Mouse (Mus musculus) frontal cortex, postnatal 25 days (tissue): ENCODE measurements around the gene Mmgt2.

Experiments used
- DNase-seq, 2 experiments: peaks; one replicate each; pipeline ENCODE4 v3.0.0; 2022; ENCODE audit warnings: low spot score in 2 of 2

Mmgt2 gene

DNA sequence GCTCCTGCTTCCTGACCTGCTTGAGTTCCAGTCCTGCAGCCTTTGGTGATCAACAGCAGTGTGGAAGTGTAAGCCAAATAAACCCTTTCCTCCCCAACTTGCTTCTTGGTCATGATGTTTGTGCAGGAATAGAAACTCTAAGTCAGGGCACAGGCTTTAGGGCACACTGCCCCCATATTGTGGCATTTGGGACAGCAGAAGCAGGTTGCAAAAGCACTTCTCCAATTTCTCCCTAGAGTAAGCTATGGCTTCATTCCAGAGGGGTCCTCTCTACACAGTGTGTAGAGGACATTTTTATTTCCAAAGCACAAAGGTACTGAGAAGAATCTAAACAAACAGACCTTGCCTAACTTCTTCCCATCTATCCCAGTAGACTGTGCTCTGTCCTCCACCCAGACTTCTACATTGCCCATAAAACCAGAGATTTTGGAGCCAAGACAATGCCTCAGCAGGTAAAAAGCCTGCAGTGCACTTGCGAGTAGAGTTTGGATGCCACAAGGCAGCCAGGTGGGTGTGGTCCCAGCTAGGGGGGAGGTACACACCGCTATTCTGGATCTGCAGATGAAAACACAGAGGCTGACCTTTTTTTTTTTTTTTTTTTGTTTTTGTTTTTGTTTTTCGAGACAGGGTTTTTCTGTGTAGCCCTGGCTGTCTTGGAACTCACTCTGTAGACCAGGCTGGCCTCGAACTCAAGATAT is 26.7 kb upstream of the Mmgt2 start:
- DNase-seq = no peak

DNA sequence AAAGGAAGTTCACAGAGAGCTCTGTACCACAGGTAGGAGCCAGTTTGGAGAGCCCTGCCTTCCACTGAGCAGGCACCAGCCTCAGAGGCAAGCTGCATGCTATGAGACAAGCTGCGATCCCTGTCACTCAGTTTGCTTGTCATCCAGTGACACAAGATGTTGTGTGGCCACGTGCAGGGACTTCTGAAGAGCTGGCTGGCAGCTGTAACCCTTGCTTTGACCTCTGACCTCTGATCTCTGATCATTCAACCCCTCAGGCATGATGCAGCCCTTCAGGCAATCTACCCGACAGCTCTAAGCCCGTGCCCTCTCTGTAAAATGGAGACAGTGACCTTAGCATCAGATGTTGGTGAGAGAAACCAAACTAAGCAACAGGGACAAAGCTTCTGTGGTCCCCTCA is 25.6 kb upstream of the Mmgt2 start:
- DNase-seq = no peak

DNA sequence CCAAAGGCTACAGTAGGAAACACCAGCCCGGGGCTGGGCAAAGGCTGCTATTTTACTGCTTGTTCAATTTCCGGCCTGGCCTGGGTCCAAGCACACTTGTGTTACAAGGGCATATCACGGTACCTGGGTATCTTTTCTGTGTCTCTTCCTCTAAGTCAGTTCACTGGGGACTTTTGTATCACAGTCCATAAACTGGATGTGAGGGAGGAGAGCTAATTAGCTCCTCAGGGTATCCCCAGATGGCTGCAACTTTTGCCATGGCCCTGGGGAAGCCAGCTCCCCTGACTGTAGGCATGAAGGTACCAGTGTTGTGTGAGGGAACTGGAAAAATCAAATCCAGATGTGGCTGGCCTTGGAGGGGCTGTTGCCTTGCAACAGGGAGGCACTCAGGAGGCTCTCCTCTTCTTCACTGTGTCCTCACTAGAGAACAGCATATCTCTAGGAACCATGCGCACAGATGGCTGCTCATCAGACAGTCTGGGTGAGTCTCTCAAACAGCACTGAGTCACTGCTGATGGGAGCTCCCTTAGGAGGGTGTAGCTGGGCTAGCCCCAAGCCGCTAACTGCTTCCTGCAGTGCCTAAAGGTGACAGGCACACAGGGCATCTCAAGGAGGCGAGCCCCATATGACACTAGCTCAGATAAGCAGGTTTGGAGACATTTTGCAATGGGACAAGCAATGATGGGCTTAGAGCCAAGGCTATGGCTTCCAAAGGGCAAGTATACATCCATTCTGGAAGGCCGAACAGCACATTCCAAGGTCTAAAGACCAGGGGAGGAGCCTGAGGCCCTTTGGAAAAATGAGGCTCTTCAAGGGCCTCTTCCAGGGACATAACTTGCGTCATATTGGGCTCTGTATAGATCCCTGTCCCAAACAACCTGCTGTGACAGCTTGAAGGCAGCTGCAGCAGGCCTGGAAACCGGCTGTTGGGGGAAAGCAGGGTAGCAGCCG is 23.8 kb upstream of the Mmgt2 start:
- no peak for DNase-seq

DNA sequence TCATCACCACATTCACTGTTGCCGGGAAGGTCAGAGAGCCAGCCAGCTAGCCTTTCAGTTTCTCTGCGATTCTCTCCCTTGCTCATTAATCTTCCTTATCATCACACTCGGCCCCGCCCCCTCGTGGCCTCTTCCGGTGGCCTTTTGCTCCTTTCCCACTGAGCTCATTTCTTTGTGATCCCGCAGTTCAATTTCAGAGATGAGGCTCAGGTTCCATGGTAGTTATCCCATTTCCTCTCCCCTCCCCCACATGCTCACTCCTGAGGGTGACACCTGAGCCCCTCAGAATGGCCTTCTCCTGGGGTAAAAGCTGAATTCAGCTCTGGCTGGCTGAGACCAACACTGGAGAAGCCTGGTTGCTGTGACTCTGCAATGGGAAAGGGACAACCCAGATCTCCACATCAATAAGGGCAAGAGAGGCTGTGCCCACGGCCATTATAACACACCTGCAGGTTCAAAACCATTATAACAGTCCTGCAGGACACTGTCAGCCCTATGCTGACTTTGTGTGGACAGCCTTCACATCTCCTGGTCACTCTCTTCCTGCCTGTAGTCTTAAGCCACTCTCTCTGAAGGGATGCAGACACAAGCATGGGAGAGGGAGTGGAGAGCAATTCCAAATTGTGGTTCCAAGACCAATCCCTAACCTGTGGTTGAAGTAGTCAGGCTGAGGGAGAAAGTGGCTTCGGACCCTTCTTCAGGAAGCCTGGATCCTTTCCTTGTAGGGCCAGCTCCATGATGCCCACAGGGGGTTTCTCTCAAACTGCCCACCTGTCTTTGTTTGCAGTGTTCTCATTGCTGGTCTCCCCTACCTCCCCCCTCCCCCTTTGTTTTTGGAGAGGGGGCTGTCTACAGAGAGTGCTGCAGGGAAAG is 18.9 kb upstream of the Mmgt2 start:
- no peak for DNase-seq

DNA sequence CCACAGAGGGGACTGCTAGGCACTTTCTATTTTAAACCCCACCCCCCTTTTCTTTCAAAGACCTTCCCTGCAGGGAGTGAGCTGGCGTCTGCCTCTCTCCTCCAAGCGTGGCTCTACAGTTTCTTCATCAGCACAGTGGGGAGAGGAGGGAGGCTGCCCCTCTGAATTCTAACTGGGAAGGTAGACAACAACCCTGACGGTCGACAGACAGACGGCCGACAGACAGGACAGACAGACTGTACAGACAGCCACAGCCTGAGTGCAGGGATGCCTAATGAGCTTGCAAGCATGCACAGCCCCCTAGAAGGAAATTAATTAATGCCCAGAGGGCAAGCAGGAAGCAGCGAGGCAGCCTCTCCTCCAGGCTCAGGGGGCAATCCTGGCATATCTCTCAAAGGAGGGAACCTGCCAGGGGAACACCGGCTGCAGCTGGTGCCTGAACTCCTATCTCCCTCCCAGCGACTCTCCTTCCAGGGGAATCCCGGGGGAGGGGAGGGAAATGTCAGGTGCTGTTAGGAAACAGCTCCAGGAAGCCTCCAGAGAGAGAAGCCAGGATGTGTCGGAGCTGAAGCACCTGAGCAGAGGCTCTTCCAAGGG is 18.1 kb upstream of the Mmgt2 start:
- DNase-seq = no peak

DNA sequence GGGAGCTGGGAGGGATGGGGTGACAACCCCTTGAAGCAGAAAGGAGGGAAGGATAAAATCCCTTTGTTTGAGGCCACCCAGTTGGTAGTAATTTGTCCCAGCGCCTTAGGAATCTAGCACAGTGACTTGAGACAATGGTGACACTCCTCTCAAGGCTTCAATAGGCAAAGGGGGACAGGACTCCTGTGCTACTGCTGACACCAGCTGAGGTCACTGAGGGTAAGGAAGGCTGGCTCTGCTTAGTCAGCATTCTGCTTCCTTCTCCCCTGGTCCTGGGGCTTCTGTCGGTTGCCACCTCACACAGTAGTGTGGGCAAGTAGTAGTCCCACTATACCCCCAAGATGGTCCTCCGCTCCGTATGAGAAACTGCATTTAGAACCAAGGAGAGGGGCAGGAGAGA is 17.3 kb upstream of the Mmgt2 start:
- no peak for DNase-seq

DNA sequence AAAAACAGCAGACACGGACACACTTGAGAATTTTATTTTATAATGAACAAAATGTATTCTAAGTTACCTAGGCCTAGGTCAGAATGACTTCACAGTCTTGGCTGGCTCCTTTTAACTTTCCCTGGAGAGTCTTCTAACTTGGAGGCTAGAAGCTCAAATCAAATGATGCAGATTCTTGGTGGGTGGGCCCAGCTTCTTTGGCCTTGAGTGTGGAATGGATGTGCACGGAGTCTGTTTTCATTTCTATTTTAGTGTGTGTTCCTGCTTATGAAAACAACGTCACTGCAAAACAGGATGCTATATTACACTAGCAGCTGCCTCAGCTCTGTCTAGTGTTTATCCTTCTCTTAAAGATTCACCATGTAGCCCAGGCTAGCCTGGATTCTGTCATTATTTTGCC is 13.1 kb upstream of the Mmgt2 start:
- DNase-seq = no peak

DNA sequence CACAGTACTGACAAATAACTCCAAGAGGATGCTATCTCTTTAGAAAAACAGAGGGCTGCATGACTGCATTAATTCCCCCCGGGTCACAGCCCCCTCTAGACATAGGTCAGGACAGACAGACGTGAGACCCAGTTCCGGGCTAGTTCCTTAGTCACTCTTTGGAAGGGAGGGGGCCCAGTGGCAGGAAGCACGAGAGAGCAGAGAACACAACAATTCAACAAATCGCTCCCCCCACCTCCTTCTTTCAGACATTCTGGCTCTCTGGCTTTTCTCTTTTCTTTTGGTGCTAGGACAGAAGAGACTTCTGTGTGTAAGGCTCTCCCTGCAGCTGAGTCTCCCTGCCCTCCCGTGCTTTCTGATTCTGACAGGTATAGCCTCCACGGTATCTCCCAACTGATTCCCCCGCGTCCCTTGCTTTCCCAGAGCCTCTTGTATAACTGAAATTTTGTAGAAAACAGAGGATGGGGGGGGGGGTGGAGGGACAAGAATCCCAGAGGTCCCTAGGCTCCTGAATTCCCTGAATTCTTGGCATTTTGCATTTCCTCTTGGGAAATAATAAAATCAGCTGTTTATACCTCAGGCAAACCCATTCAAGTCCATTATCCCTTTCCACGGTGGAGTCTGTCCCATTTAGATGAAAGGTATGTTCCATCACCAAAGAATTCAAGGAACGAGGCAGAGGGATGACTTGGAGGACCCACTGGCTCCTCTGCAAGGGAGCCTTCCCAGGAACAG is 12.2 kb upstream of the Mmgt2 start:
- no peak for DNase-seq

DNA sequence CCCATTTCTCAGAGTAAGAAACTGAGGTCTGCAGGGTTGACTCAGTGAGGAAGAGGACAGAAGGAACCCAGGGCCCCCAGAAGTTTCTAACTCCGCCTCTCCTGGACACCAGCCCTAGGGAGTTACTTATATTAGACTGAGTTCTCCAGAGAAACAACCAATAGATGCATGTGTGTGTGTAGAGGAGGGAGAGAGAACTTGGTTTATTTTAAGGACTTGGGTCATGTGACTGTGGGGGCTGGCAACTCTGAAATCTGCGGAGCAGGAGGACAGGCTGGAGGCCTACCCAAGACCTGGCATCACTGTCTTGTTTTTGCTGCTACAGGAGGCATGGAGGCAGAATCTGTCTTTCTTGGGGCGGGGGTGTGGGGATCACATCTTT is 11.6 kb upstream of the Mmgt2 start:
- DNase-seq = peak in 1 of 2 experiments; percentile 47

DNA sequence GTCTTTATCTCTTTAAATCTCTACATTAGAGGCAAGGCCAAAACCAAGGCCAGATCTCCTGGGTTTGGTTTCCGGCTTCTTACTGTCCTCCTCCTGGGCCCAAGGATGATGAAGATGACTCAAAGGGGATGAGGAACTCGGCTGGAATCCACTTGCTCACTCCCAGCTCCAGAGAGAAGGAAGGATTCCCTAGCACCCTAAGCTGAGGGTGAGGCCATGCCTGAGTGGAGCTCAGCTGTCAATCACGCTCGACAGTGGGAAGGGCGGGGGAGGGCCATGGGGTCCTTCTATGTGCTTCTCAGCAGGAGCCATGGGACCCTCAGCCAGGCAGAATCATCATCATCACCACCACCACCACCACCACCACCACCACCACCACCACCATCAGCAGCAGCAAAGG is 11.1 kb upstream of the Mmgt2 start:
- no peak for DNase-seq

DNA sequence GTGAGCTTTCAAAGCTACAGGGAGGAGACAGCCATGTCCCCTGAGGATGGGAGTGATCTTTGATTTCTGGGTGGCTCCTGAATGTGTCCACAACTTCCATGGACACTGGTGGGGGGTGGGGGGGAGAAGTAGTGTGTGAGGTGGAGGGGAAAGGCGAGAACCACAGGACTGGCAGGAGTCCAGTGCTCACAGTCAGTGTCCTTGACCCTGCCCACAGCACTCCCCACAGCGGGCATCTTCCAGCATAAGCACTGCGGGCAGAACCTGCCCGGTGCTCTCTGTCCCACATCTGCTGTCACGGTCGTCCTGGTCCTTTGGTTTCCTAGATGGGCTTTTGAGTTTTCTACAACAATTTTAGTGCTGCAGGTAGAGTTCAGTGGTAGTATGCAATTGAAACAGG is 10.7 kb upstream of the Mmgt2 start:
- no peak for DNase-seq

DNA sequence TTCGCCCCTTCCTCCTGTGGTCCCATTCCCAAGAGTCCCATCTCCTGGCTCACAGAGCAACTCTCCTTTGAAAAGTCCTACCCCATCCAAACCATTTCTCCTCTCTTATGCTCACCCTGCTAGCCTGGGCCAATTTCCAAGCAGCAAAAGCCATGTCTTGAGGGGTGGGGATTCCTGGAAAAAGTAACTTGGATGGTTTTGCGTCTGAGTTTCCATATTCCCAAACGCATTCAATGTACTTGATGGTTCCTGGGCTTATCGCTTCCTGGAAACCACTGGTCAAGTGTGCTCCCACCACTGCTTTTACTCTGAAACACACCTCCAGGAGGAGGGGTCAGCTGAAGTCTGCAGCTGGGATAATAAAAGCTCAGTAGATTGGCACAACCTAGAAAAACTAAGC is 10.1 kb upstream of the Mmgt2 start:
- DNase-seq = no peak

DNA sequence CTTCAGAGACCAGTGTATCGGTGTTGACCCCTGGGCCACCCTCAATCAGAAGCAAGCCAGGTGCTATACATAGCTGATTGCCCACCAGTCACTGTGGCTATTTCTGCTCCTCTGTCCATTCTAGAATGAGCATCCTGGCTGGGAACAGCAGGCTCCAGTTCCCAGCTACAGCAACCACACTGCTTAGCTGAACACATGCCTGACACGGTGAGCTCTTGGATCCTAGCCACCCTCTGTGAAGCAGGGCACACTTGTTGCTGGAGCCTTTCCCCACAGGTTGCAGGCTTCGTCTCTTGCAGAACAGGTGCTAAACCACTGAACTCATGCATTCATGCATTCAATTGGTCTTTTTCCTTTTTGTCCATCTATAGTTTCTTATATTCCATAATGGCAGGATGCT is 8.1 kb upstream of the Mmgt2 start:
- DNase-seq = no peak

DNA sequence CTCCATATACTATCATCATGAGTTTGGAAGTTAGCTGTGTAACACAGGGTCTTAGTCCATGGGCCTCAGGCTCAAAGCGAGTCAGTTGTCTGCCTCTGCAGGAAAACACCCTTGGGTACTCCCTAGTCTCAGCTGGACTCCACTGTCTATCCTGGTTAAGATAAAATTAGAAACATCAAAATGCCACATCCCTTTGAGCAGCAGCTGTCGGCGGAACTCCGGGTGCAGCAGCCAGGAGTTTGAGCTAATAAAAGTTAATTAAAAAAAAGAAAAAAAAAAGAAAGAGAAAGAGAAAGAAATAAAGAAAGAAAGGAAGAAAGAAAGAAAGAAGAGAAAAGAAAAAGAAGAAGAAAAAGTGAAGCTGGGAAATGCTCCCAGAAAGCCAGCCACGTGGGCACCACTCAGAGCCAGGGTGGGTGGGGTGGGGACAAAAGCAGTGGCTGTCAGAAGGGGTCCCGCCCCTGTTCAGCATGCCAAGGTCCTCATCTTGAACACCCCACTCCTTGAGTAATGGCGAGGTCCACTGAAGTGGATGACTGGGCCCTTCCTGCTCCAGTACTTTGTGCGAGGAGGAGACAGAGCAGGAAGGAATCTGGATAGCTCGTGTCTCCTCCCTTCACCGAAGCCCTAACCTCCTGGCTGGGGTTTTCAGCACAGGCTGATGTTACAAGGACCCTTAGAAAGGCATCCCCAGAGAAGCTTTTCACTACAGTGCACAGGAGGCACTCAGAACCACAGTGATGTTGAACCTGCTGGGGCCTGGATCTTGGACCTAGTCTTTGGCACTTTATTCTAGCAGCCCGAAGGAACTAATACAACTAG is 6.2 kb upstream of the Mmgt2 start:
- no peak for DNase-seq

DNA sequence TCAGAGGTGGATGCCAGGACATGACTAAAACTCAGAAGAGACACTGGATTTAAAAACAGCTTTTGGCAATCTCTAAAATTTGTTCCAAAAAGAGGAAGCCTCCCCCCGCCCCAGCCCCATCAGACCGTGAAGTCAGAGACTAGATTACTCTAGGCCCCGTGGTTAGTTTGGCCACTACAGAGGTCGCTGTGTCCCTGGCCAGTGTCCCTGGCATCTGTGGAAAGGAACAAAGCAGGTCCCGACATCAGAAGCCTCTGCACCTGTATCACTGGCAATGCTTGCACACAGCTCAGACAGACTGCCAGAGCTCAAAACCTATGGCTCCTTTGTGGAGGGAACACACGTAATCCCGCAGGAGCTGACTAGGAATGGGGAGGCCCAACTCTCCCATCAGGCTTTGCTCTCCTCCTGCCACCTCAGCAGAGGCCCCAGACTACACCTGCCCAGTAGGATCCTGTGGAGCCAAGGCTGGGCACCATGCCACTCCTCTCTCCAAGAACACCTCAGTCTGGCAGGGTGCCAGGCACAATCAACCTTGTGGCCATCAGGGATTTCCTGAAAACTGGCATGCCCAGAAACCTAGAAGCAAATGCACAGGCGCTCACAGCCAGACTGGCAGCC is 5.3 kb upstream of the Mmgt2 start:
- no peak for DNase-seq

DNA sequence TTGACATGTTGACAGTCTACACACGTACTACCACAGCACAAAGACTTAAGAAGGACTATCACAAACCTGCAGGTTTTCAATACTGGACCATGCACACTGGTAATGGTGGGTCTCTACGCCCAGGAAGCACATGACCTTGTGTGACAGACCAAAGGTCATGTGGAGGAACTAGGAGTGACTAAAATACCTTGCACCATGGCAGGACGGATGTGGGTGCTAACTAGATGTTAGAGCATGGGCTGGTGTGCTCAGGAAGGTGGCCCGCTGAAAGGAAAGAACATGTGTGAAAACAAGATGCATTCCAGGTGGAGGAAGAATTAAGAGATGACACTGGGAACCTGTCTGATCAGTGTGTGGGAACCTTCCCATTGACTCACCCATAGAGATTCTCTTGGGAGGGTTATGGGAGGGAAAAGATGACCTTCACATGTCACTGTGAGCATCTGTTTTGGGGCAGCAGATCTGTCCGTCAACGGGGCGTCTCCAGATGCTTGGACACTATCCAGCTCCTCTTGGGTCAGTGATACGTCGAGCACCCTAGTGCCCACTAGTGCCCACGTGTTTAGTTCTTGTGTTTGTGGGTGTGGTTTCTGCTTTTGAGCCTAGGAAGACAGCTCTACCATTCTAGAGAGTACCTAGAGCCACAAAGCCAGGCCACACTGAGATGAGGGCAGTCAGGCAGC is 4.6 kb upstream of the Mmgt2 start:
- DNase-seq = no peak

DNA sequence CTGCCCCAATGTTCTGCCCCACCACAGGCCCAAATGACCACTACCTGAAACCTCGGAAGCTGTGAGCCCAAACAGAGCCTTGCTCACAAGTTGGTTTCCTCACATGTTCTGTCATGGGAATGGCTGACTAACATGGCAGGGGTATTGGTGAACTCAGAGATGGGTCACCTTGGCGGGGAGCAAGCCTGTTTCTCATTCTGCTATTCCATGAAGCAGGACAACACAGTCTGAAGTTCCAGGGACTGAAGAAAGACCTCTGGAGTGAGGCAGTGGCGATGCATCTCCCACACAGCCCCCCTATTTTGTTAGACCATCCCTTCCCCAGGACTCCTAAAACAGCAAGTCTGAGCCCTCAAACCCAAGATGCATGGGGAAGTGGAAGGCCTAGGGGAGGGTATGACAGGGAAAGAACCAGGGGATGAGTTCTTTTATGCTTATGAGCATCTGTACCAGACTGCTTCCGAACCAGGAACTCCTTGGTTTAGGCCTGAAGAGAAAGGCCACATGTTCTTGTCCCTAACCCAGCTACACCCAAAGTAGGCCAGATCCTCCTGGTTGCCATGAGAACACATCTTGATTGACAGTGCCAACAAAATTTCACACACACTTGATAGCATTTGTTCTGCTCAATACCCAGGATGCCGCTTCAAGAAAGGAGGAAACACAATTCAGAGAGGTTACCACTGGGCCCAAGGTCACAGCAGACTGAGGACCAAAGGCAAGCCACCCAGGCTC is 3.7 kb upstream of the Mmgt2 start:
- DNase-seq = no peak

DNA sequence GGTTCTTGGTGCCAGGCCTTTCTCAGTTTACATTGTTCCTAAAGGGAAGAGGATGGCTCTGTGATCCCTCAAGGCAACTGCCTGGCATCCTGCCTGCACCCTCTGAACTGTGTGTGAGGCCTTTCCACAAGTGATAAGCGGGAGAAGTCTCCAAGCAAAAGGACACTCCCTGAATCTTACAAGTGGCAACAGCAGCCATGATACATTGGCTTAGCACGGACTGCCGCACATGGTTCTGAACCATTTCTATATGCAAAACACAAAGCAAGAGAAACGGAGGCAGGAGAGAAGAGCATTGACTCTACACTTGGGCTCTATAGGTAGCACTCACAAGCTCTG is 3.2 kb upstream of the Mmgt2 start:
- DNase-seq = no peak
